Mouse (Mus musculus) heart, postnatal 0 days (tissue): ENCODE measurements around the gene Slc22a8.

Experiments
- CTCF ChIP-seq: IDR thresholded peaks from 2 replicates; pipeline ENCODE4 v1.5.1; 2016; ENCODE audit warnings: antibody characterized with exemption, control low read depth, low read depth
- EP300 ChIP-seq: IDR thresholded peaks from 2 replicates; pipeline ENCODE4 v1.6.1; 2016; ENCODE audit warnings: antibody characterized with exemption, low read depth

- TF ChIP-seq EP300 (no peak), CTCF (no peak)
These were observed 14.1 kb downstream of the Slc22a8 start for GRCm38 (mm10) chr19:8605241-8605558.
